Mouse (Mus musculus) midbrain, postnatal 0 days (tissue): Measurements from ENCODE around the gene Adcy4. TPM values are rescaled to one million over a fixed set of nuclear protein-coding genes. Genes with fewer than 3 reads are reported as not detected.

Experiments used
- ATAC-seq: fragments of 200-750 bp; cut with Nextera tagmentation; 2 replicates; pipeline ENCODE4 v1.8.0; 2017; ENCODE audit warnings: moderate number of reproducible peaks, mild to moderate bottlenecking, moderate TSS enrichment, moderate library complexity; ENCODE audit not compliant: low FRiP score
- DNase-seq: peaks from one replicate; pipeline ENCODE4 v3.0.0-alpha.2; 2015; ENCODE audit warnings: low spot score
- H3K27ac ChIP-seq: fragments of 300-500 bp; sonication (generic); 2 replicates; pipeline ENCODE4 v1.5.1; 2014; ENCODE audit warnings: low read depth, mild to moderate bottlenecking, low read length, mixed read lengths
- H3K27me3 ChIP-seq: fragments of 300-500 bp; sonication (generic); 2 replicates; pipeline ENCODE4 v1.6.1; 2014; ENCODE audit warnings: low read length, control low read depth, mixed read lengths; ENCODE audit not compliant: insufficient read depth
- H3K36me3 ChIP-seq: fragments of 300-500 bp; sonication (generic); 2 replicates; pipeline ENCODE4 v1.6.1; 2014; ENCODE audit warnings: low read length, control low read depth, mixed read lengths; ENCODE audit not compliant: insufficient read depth
- H3K4me1 ChIP-seq: fragments of 300-500 bp; sonication (generic); 2 replicates; pipeline ENCODE4 v1.6.1; 2014; ENCODE audit warnings: mild to moderate bottlenecking, control low read depth, antibody characterized with exemption, low read length, mixed read lengths; ENCODE audit not compliant: insufficient read depth
- H3K4me2 ChIP-seq: fragments of 300-500 bp; sonication (generic); 2 replicates; pipeline ENCODE4 v1.6.1; 2014; ENCODE audit warnings: low read depth, mild to moderate bottlenecking, low read length, mixed read lengths; ENCODE audit not compliant: poor library complexity, severe bottlenecking
- H3K4me3 ChIP-seq: fragments of 300-500 bp; sonication (generic); 2 replicates; pipeline ENCODE4 v1.5.1; 2014; ENCODE audit warnings: low read depth, mild to moderate bottlenecking, low read length, moderate library complexity
- H3K9ac ChIP-seq: fragments of 300-500 bp; sonication (generic); replicated peaks from 2 replicates; pipeline ENCODE4 v1.6.1; 2014; ENCODE audit warnings: mild to moderate bottlenecking, low read length, moderate library complexity, mixed read lengths; ENCODE audit not compliant: poor library complexity, severe bottlenecking
- H3K9me3 ChIP-seq: fragments of 300-500 bp; sonication (generic); 2 replicates; pipeline ENCODE4 v1.6.1; 2016; ENCODE audit warnings: low read length, control low read depth
- CTCF ChIP-seq: IDR thresholded peaks from 2 replicates; pipeline ENCODE4 v1.5.1; 2016; ENCODE audit warnings: antibody characterized with exemption, mild to moderate bottlenecking
- WGBS: fragments of 180-500 bp; shearing (Covaris S2); extraction: QIAGEN DNeasy Blood & Tissue Kit; methylation state at CpG from one replicate; pipeline ENCODE4 v1.1.7; 2014; 5-methylcytosine and 5-hydroxymethylcytosine counted together
- polyA plus RNA-seq: library from polyadenylated mRNA; unstranded; fragments of >200 nt; fragmentation: Nextera tagmentation; extraction: Ambion mirVana; gene quantifications from 2 replicates; pipeline ENCODE4 v1.2.1, GENCODE M21; 2015
- total RNA-seq: library from RNA; depleted of rRNA; stranded (reverse); fragments of >200 nt; gene quantifications from 2 replicates; pipeline ENCODE4 v1.2.3, GENCODE M21; 2014

Gene Adcy4
- total and polyA plus RNA-seq, 2 experiments from 2014 or later, result 1.7 to 3.6 TPM

DNA sequence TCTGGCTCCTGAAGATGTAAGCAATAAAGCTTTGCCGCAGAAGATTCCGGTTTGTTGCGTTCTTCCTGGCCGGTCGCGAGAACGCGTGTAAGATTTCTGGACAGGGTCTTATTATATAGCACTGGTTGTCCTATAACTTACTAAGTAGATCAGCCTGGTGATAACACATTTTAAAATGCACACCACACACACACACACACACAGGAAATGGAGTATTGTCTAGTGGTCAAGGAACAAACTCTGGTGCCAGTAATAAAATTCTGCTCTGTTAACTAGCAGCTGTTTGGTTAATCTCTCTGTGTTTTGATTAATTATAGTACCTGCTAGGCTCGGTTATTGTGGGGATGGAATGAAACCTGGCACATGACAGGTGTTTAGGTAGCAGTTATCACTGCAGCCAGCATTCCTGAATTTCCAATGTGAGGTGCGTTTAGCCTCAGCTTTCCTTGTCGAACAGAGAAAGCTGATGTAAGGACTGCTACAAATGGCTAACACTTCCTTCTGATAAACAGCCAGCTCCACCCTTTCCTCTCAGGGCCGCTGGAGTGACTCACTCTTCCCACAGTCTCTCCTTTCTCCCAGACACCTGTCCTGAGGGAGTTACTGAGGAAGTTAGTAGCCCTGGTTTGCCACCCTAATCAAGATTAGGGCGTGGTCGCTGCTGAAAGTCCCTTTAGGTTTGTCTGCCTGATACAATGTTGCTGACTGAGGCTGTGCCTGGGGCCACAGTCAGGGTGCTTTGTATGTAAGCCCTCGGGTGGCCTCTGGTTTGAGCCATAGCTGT lies 11.7 kb upstream of the Adcy4 start:
- Histone ChIP-seq H3K9me3 (no peaks in the 10 kb centered on the region), H3K36me3 (no peaks in the 10 kb centered on the region), H3K27me3 (no peaks in the 10 kb centered on the region), H3K9ac (no peak overlapping the region), H3K4me1 (no peaks in the 10 kb centered on the region), H3K4me3 (no peak overlapping the region), H3K4me2 (no peak overlapping the region), H3K27ac (no peak overlapping the region)
- no peak for TF ChIP-seq CTCF
- no peak for DNase-seq
- no peak for ATAC-seq
- WGBS, result 86% methylated on average over 15 of the region's 15 CpGs

DNA sequence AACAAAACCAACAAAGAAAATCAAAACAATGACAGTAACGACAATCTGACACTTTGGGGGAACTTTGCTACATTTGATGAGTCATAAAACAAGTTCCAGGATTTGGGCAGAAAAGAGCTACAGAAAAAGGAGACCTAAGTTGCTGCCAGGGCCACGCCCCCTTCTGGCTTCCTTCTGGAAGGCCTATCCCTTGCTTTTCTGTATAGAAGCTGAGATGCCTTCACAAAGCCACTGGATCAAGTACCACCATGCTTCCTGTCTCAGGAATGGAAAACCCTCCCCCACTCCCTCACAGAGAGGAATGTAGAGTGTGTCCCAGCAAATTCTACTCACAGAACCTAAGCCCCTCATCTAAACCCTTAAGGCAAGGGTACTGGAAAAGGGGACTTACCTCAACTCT lies 10.1 kb upstream of the Adcy4 start:
- peaks cover 10% of the 10 kb centered on the region for H3K27me3 ChIP-seq
- no peaks in the 10 kb centered on the region for H3K36me3 ChIP-seq
- ATAC-seq (no peak), DNase-seq (no peak)
- H3K27ac ChIP-seq, result no peak overlapping the region
- TF ChIP-seq CTCF, result no peak
- WGBS, result 56% methylated on average over 2 of the region's 2 CpGs
- no peak overlapping the region for H3K9ac ChIP-seq
- no peaks in the 10 kb centered on the region for H3K4me1 ChIP-seq
- no peak overlapping the region for H3K4me2 ChIP-seq
- no peak overlapping the region for H3K4me3 ChIP-seq
- no peaks in the 10 kb centered on the region for H3K9me3 ChIP-seq

DNA sequence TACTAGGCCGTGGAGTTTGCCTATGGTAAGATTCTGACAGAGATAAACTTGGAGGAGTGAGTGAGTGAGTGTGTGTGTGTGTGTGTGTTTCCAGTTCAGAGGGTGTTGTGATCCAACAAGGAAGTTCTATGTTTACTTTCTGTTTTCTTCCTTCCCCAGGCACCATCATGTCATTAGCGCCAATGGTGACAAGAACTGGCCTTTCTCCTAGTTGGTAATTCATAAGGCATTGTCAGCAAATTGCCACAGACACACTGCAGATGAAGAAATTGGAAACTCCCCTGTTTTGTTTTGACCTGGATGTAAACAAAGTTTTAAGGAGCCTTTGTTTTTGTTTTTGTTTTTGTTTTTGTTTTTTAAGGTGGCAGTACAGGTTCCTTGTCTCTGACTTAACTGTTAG lies 9.6 kb upstream of the Adcy4 start:
- DNase-seq, result no peak
- WGBS, result 85% methylated on average over 2 of the region's 2 CpGs
- Histone ChIP-seq H3K4me2 (no peak overlapping the region), H3K4me1 (no peaks in the 10 kb centered on the region), H3K9me3 (no peaks in the 10 kb centered on the region), H3K27ac (no peak overlapping the region), H3K27me3 (peaks cover 15% of the 10 kb centered on the region), H3K9ac (no peak overlapping the region), H3K4me3 (no peak overlapping the region), H3K36me3 (no peaks in the 10 kb centered on the region)
- TF ChIP-seq CTCF, result no peak
- ATAC-seq, result no peak

DNA sequence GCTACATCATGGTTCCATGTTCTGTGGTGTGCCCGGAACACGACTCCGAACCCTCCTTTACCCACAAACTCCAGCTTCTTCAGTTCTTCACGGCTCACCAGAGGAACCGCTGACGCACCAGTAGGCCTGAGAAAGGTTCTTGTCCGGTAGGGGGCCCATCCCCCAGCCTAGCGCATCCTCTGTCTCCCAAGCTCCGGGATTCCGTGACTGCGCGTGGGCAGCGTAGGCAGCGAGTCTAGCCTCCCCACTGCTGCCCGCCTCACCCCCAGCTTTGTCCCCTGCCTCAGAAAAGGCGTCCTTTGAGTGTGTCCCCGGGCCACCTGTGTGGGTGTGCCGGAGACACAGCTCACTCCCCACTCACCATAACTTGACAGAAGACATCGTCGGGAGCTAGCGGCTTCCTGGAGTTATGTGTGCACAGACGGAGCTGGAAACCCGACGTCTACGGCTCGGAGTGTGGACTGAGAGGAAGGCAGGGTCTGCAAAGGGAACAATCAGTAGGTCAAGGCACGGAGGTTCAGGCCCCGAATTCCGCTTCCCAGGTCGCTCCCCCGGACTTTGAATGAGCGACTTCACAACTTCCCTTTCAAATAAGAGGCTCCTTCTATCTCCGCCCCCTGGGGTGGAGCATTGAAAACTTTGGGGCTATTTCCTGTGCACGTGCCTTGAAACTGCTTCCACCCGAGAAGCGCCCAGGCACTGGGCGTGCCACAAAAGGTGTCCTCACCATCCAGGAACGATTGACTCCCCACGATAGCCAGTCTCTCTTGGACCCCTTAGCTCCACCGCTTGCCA lies 4.6 kb upstream of the Adcy4 start, which contains the start of gene Ripk3:
TSS of gene Ripk3 (minus strand) at position 610 of the 795 bp plus-strand sequence.
- DNase-seq (no peak), ATAC-seq (no peak)
- TF ChIP-seq CTCF, result no peak
- Histone ChIP-seq H3K27ac (no peak within 1 kb of the TSS), H3K4me2 (peak within 1 kb of the TSS; percentile 33), H3K9ac (no peak within 1 kb of the TSS), H3K4me3 (peak within 1 kb of the TSS; percentile 23; the same call in 1 of the 2 replicates), H3K36me3 (no peaks in the 10 kb centered on the region), H3K4me1 (0 out of 2 replicates have a peak, but pooled peaks cover 2% of the 10 kb centered on the region), H3K27me3 (peaks cover 56% of the 10 kb centered on the region), H3K9me3 (no peaks in the 10 kb centered on the region)
- WGBS, result 6% methylated on average over 40 of the region's 40 CpGs

DNA sequence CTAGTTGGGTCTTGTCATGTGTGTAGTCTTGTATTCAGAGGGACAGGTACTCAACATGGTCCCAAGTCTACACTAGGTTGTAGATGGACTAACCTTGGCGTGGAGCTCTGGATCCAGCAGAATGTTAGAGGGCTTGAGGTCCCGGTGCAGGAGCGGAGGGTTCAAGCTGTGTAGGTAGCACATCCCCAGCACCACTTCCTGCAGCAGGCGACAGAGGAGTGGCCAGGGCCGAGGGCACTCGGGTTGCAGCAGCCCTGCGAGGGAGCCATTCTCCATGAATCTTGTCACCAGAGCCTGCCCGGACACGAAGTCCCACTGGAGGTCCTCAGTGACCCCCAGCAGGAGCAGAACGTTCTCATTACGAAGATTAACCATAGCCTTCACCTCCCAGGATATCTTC lies 3.8 kb upstream of the Adcy4 start:
- Histone ChIP-seq H3K27me3 (peaks cover 61% of the 10 kb centered on the region), H3K9ac (no peak overlapping the region), H3K4me2 (no peak overlapping the region), H3K4me3 (no peak overlapping the region), H3K36me3 (no peaks in the 10 kb centered on the region), H3K27ac (no peak overlapping the region), H3K4me1 (0 out of 2 replicates have a peak, but pooled peaks cover 2% of the 10 kb centered on the region), H3K9me3 (no peaks in the 10 kb centered on the region)
- ATAC-seq (no peak), DNase-seq (no peak)
- no peak for TF ChIP-seq CTCF
- WGBS, result 42% methylated on average over 11 of the region's 11 CpGs

DNA sequence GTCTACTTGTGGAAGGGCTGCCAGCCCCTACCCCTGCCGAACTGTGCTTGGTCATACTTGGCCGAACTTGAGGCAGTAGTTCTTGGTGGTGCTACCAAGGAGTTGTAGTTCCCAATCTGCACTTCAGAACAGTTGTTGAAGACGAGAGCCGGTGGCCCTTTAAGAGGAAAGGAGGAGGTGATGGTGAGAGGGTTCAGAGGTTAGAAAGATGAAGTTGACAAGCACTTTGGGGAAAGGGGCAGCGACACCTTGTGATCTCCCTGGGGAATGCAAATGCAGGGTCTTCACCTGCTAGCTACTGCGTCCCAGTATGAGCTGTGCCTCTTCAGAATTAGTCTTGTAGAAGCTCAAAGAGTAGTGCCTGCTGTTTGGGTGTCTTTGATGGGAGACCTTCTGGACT lies 1.3 kb upstream of the Adcy4 start:
- no peaks in the 10 kb centered on the region for H3K9me3 ChIP-seq
- H3K27ac ChIP-seq, result no peak overlapping the region
- 0 out of 2 replicates have a peak, but pooled peaks cover 2% of the 10 kb centered on the region for H3K4me1 ChIP-seq
- H3K36me3 ChIP-seq, result no peaks in the 10 kb centered on the region
- ATAC-seq, result no peak
- no peak overlapping the region for H3K4me3 ChIP-seq
- 27% methylated on average over 6 of the region's 6 CpGs for WGBS
- H3K27me3 ChIP-seq, result peaks cover 72% of the 10 kb centered on the region
- no peak overlapping the region for H3K4me2 ChIP-seq
- no peak for DNase-seq
- no peak overlapping the region for H3K9ac ChIP-seq
- no peak for TF ChIP-seq CTCF
